Mouse (Mus musculus) forebrain, postnatal 0 days (tissue): ENCODE results near the gene Banp. TPM values are rescaled to one million over a fixed set of nuclear protein-coding genes. Genes with fewer than 3 reads are reported as not detected.

Source experiments
- ATAC-seq: fragments of 200-750 bp; cut with Nextera tagmentation; 2 replicates; pipeline ENCODE4 v1.8.0; 2017; ENCODE audit warnings: mild to moderate bottlenecking, moderate library complexity
- DNase-seq: peaks from one replicate; pipeline ENCODE4 v3.0.0-alpha.2; 2015
- H3K27ac ChIP-seq: fragments of 300-500 bp; sonication (generic); 2 replicates; pipeline ENCODE4 v1.5.1; 2014; ENCODE audit warnings: low read depth, mild to moderate bottlenecking, antibody characterized with exemption, low read length, moderate library complexity, mixed read lengths
- H3K27me3 ChIP-seq: fragments of 300-500 bp; sonication (generic); 2 replicates; pipeline ENCODE4 v1.6.1; 2014; ENCODE audit warnings: mild to moderate bottlenecking, low read length, mixed read lengths; ENCODE audit not compliant: insufficient read depth
- H3K36me3 ChIP-seq: fragments of 300-500 bp; sonication (generic); 2 replicates; pipeline ENCODE4 v1.6.1; 2014; ENCODE audit warnings: mild to moderate bottlenecking, moderate library complexity; ENCODE audit not compliant: insufficient read depth
- H3K4me1 ChIP-seq: fragments of 300-500 bp; sonication (generic); 2 replicates; pipeline ENCODE4 v1.6.1; 2014; ENCODE audit warnings: antibody characterized with exemption; ENCODE audit not compliant: insufficient read depth
- H3K4me2 ChIP-seq: fragments of 300-500 bp; sonication (generic); 2 replicates; pipeline ENCODE4 v1.6.1; 2014; ENCODE audit warnings: low read depth, mild to moderate bottlenecking, moderate library complexity
- H3K4me3 ChIP-seq: fragments of 300-500 bp; sonication (generic); 2 replicates; pipeline ENCODE4 v1.5.1; 2014; ENCODE audit warnings: low read depth, low read length, mixed read lengths
- H3K9ac ChIP-seq: fragments of 300-500 bp; sonication (generic); 2 replicates; pipeline ENCODE4 v1.6.1; 2014; ENCODE audit warnings: mild to moderate bottlenecking
- H3K9me3 ChIP-seq: fragments of 300-500 bp; sonication (generic); 2 replicates; pipeline ENCODE4 v1.6.1; 2016; ENCODE audit warnings: low read length
- CTCF ChIP-seq: sonication (generic); IDR thresholded peaks from 2 replicates; pipeline ENCODE4 v1.5.1; 2016; ENCODE audit warnings: antibody characterized with exemption, control low read depth, low read depth
- WGBS: fragments of 180-500 bp; shearing (Covaris S2); extraction: QIAGEN DNeasy Blood & Tissue Kit; methylation state at CpG from one replicate; pipeline ENCODE4 v1.1.7; 2014; 5-methylcytosine and 5-hydroxymethylcytosine counted together
- polyA plus RNA-seq: library from polyadenylated mRNA; unstranded; fragments of >200 nt; fragmentation: Nextera tagmentation; extraction: Ambion mirVana; gene quantifications from 2 replicates; pipeline ENCODE4 v1.2.1, GENCODE M21; 2015
- total RNA-seq: library from RNA; depleted of rRNA; stranded (reverse); fragments of >200 nt; gene quantifications from 2 replicates; pipeline ENCODE4 v1.2.3, GENCODE M21; 2014

Gene Banp
- total and polyA plus RNA-seq, 2 experiments from 2014 or later: 29.3 to 37.9 TPM

DNA sequence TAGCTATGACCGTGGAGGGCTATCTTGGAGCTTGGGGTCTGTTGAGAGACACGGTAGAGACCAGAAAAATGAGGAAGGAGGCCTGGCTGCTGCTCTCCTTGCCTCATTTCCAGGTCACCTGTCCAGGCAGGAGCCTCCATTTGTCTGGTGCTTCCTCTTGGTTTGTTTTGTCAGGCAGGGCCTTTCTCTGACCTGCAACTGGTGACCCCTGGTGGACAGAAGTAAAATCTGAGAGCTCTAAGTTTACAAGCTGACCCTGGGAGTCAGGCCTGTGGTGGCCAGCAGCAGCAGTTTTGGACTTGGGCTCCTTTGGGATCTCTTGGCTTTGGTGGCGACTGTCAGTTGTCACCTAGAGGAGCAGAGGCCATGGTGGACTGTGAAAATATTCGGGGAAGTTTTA, 15.0 kb upstream of the Banp start:
- Histone ChIP-seq H3K9ac (no peak overlapping the region), H3K27ac (peak overlapping the region; percentile 72), H3K4me3 (no peak overlapping the region), H3K4me2 (no peak overlapping the region), H3K36me3 (no peaks in the 10 kb centered on the region), H3K9me3 (no peaks in the 10 kb centered on the region), H3K27me3 (no peaks in the 10 kb centered on the region), H3K4me1 (peaks cover 14% of the 10 kb centered on the region)
- ATAC-seq (no peak), DNase-seq (no peak)
- peak; percentile 49 for TF ChIP-seq CTCF
- WGBS: 47% methylated on average over 4 of the region's 4 CpGs

DNA sequence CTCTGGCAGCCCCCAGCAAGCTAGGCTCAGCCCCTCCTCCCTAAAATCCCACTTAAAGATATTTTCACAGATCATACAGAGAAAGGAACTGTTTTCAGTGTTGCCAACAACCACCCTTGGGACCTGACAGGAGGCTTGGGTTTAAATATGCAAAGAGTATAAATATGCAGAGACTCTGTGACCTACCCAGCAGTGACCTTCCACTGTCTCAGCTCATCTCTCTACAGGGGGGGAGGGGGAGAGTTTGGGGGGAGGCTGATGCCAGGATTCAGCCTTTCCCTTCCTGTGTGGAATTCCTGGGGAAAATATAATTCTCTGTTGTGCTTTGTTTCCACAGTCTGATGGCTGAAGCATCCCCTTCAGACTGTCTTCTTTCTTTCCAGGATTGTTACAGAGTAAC, 14.6 kb upstream of the Banp start:
- Histone ChIP-seq H3K9me3 (no peaks in the 10 kb centered on the region), H3K9ac (peak overlapping the region; percentile 31; the same call in 1 of the 2 replicates), H3K4me3 (no peak overlapping the region), H3K4me2 (no peak overlapping the region), H3K27ac (peak overlapping the region; percentile 72), H3K36me3 (no peaks in the 10 kb centered on the region), H3K4me1 (peaks cover 14% of the 10 kb centered on the region), H3K27me3 (no peaks in the 10 kb centered on the region)
- ATAC-seq (0 out of 2 replicates have a peak, but pooled peaks have one; percentile 19), DNase-seq (no peak)
- TF ChIP-seq CTCF: no peak

DNA sequence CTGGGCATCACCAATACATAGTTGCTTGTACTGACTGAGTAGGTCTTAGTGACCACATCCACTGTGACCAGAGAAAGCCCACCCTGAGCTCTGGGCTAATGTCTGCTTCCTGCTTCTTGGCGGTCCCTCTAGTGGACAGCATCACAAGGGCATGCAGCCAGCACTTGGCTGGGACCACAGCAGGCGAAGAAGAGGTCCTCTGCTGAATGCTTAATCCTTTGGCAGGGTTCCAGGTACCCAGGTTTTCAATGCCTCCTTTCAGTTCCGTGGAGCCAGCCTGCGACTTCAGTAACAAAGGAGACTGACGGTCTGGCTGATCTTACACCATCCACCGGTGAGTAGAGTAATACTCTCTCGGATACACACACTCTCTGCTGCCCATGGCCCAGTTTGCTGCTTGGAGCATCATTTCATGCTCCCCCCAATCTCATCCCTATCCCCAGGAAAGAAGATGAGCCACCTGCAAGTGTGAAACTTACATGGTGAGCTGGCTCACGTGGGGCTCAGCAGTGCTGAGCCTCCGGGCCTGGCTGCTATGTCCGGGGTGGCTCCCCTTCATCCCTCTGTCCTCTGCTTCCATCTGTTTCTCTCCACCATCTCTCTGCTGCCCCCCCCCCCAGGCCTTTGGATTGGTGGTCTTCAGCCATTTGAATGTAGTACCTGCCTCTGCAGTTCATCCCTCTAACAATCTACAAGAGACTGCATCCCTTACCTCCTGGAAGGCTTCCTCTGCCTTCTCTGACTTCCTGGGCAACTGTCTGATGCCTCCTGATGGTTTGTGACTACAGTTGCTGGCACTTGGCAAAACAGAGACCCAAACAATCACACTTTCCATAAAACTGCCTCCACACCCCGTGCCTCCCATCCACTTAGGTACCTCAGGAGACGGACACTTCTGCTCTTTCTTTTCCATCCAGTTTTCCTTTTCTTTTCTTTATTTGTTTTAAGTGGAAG, 13.9 kb upstream of the Banp start:
- H3K9ac ChIP-seq: 0 out of 2 replicates have a peak overlapping the region, but pooled peaks have one; percentile 31
- no peaks in the 10 kb centered on the region for H3K27me3 ChIP-seq
- 21% methylated on average over 12 of the region's 12 CpGs for WGBS
- peaks cover 14% of the 10 kb centered on the region for H3K4me1 ChIP-seq
- H3K4me2 ChIP-seq: no peak overlapping the region
- peak overlapping the region; percentile 72 for H3K27ac ChIP-seq
- H3K36me3 ChIP-seq: no peaks in the 10 kb centered on the region
- peak; percentile 81 for DNase-seq
- ATAC-seq: peak; percentile 89
- TF ChIP-seq CTCF: peak; percentile 67
- no peak overlapping the region for H3K4me3 ChIP-seq
- H3K9me3 ChIP-seq: no peaks in the 10 kb centered on the region

DNA sequence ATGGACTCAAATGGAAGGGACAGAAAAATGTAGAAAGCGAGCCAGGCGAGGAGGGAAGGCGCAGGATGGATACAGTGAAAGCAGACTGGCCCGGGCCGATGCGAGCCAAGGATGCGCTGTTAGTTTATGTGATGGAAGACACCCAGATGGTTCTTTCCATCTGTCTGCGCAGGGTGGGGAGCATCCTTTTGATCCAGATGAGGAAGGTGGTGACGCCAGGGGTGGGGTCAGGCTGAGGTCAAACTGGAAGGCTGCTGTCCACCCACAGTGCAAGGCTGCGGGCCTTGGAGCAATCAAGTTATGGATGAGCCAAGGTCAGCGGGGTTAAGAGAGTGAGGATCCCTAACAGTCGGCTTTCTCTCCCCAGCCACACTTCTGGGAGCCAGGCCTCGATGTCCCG, 13.2 kb upstream of the Banp start:
- H3K9ac ChIP-seq: no peak overlapping the region
- no peak overlapping the region for H3K4me2 ChIP-seq
- no peak for TF ChIP-seq CTCF
- no peak overlapping the region for H3K4me3 ChIP-seq
- H3K27ac ChIP-seq: 0 out of 2 replicates have a peak overlapping the region, but pooled peaks have one; percentile 72
- peaks cover 14% of the 10 kb centered on the region for H3K4me1 ChIP-seq
- ATAC-seq: no peak
- DNase-seq: no peak
- H3K9me3 ChIP-seq: no peaks in the 10 kb centered on the region
- no peaks in the 10 kb centered on the region for H3K36me3 ChIP-seq
- H3K27me3 ChIP-seq: no peaks in the 10 kb centered on the region
- 82% methylated on average over 14 of the region's 14 CpGs for WGBS

DNA sequence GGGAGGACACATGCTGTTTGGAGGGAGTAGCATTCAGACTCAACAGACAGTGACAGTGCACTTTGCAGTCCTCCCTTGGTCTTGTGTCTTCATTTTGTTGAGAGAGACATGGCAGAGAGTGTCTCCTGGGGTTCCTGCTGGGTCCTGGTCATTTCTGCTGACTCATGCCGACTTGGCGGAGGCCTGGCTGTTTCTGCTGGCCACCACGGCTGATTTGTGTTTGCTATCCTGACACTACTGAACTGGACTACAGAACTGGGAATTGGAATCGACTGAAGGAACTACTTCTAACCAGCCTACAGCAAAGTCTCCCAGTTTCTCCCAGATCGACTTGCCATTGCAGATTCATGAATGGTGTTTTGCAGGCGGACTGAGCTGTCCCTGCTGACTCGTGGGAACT, 10.8 kb upstream of the Banp start:
- Histone ChIP-seq H3K9ac (no peak overlapping the region), H3K36me3 (no peaks in the 10 kb centered on the region), H3K27ac (no peak overlapping the region), H3K9me3 (no peaks in the 10 kb centered on the region), H3K4me2 (no peak overlapping the region), H3K27me3 (no peaks in the 10 kb centered on the region), H3K4me1 (peaks cover 14% of the 10 kb centered on the region), H3K4me3 (no peak overlapping the region)
- DNase-seq (no peak), ATAC-seq (no peak)
- 82% methylated on average over 7 of the region's 7 CpGs for WGBS
- no peak for TF ChIP-seq CTCF

DNA sequence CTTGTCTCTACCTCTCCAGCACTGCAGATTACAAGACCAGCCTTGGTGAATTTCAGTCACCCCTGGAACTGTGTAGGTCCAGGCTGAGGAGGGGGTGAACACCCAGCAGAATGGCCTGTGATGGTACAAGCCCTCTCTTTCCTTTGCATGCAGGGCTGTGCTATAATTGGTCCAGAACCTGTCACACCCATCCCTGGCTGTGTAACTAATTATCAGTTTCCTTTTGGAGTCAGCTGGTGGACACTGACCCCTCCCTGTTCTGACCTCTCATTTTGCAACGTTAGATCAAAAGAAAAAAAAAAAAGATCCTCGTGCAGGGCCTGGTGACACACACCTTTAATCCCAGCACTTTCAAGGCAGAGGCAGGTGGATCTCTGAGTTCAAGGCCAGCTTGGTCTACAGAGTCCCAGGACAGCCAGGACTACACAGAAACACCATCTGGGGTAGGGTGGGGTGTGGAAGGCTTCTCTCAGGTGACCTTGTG, 6.5 kb upstream of the Banp start:
- 49% methylated on average over 2 of the region's 2 CpGs for WGBS
- no peak for DNase-seq
- no peak for ATAC-seq
- H3K9ac ChIP-seq: no peak overlapping the region
- no peak overlapping the region for H3K27ac ChIP-seq
- H3K4me1 ChIP-seq: peaks cover under 1% of the 10 kb centered on the region; the same call in 1 of the 2 replicates
- H3K9me3 ChIP-seq: no peaks in the 10 kb centered on the region
- no peaks in the 10 kb centered on the region for H3K36me3 ChIP-seq
- no peak overlapping the region for H3K4me3 ChIP-seq
- no peaks in the 10 kb centered on the region for H3K27me3 ChIP-seq
- H3K4me2 ChIP-seq: no peak overlapping the region
- TF ChIP-seq CTCF: no peak

DNA sequence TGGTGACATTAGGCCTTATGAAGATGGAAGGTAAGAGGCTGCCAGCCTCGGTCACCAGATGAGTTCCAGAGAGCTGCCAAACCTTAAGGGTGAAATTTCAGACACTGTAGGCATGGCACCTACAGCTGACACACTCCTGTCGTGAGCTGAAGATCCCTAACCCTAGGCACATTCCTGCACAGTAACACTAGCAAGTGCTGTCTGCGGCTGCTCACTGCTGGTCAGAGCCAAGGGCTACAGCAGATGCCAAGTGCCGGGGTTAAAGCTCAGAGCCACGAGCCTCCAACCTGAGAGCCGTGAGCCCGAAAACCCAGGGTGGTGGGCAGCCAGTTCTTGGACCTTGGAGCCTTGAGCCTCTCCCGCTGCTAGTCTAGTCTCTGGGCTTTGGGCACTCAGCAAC, 5.8 kb upstream of the Banp start:
- DNase-seq (no peak), ATAC-seq (no peak)
- Histone ChIP-seq H3K4me2 (no peak overlapping the region), H3K4me3 (no peak overlapping the region), H3K9ac (no peak overlapping the region), H3K27me3 (no peaks in the 10 kb centered on the region), H3K9me3 (no peaks in the 10 kb centered on the region), H3K4me1 (peaks cover 5% of the 10 kb centered on the region; the same call in 1 of the 2 replicates), H3K36me3 (no peaks in the 10 kb centered on the region), H3K27ac (no peak overlapping the region)
- TF ChIP-seq CTCF: no peak
- 82% methylated on average over 8 of the region's 8 CpGs for WGBS
